ENCODE assay signal across 13 mouse cellular contexts in the genomic region with DNA sequence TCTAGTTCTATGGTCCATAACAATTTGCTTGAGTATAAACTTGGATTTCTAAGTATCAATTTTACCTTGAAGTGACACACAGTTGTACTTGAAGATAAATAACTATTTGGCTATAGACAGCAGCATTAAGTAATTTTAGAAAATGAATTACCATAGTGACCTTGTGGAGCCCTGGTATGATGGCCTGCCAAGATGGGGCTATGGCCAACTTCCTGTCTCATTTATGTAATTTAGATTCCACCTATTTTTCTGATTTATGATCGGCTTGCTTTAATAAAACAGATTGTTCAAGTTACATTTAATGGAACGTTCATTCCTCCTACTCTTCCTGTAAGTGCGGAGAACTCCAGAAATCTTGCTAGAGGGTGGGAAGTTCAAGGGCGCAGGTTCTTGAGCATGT.
"Had no signal": no experiment of that assay in that cellular context is flagged by ENCODE, and none has a peak within 500 bp of the region (broad histone marks: within the 10 kb centered on the region; RNA-seq: fewer than 3 reads in every experiment).

No protein-coding gene starts in this region.

- H3K36me3 ChIP-seq: intestine, embryonic 15.5 days; kidney, embryonic 15.5 days; limb, embryonic 15.5 days; liver, embryonic 12.5 days; lung, embryonic 15.5 days; midbrain, embryonic 12.5 days; neural tube, embryonic 13.5 days; stomach, embryonic 15.5 days had no signal

- H3K4me3 ChIP-seq: intestine, embryonic 15.5 days; kidney, embryonic 15.5 days; limb, embryonic 15.5 days; liver, embryonic 12.5 days; lung, embryonic 15.5 days; midbrain, embryonic 12.5 days; neural tube, embryonic 13.5 days; stomach, embryonic 15.5 days had no signal

- H3K27me3 ChIP-seq: intestine, embryonic 15.5 days; kidney, embryonic 15.5 days; limb, embryonic 15.5 days; liver, embryonic 12.5 days; lung, embryonic 15.5 days; midbrain, embryonic 12.5 days; neural tube, embryonic 13.5 days; stomach, embryonic 15.5 days had no signal

- DNase-seq: layer of hippocampus, postnatal 36 days; lung, postnatal 14 days; retina, postnatal 1 day; thymus, postnatal 14 days had no signal

- H3K4me1 ChIP-seq: intestine, embryonic 15.5 days; kidney, embryonic 15.5 days; limb, embryonic 15.5 days; liver, embryonic 12.5 days; lung, embryonic 15.5 days; midbrain, embryonic 12.5 days; neural tube, embryonic 13.5 days; stomach, embryonic 15.5 days had no signal

- H3K4me2 ChIP-seq: intestine, embryonic 15.5 days; kidney, embryonic 15.5 days; limb, embryonic 15.5 days; liver, embryonic 12.5 days; lung, embryonic 15.5 days; midbrain, embryonic 12.5 days; neural tube, embryonic 13.5 days; stomach, embryonic 15.5 days had no signal

- H3K27ac ChIP-seq: intestine, embryonic 15.5 days; kidney, embryonic 15.5 days; limb, embryonic 15.5 days; liver, embryonic 12.5 days; lung, embryonic 15.5 days; midbrain, embryonic 12.5 days; neural tube, embryonic 13.5 days; stomach, embryonic 15.5 days had no signal

- H3K9ac ChIP-seq: intestine, embryonic 15.5 days; kidney, embryonic 15.5 days; limb, embryonic 15.5 days; liver, embryonic 12.5 days; lung, embryonic 15.5 days; midbrain, embryonic 12.5 days; neural tube, embryonic 13.5 days; stomach, embryonic 15.5 days had no signal

- H3K9me3 ChIP-seq: intestine, embryonic 15.5 days; kidney, embryonic 15.5 days; limb, embryonic 15.5 days; liver, embryonic 12.5 days; lung, embryonic 15.5 days; midbrain, embryonic 12.5 days; neural tube, embryonic 13.5 days; stomach, embryonic 15.5 days had no signal

- ATAC-seq: intestine, embryonic 15.5 days; liver, embryonic 12.5 days; midbrain, embryonic 16.5 days had no signal
